Mouse (Mus musculus): ENCODE data around the gene Gm48552.

Gm48552 gene

GRCm38 (mm10) chr10:81362336-81362949 lies 26.4 kb upstream of the Gm48552 start:
- DNase-seq (ENCODE audit: low spot score) = no peak

- DNase-seq (ENCODE audit: low spot score) = no peak
Observed at GRCm38 (mm10) chr10:81363436-81364346, 25.1 kb upstream of the Gm48552 start.

- DNase-seq (ENCODE audit: low spot score) = no peak
Observed at GRCm38 (mm10) chr10:81364666-81365065, 24.1 kb upstream of the Gm48552 start.

- no peak for DNase-seq (ENCODE audit: low spot score)
Observed at GRCm38 (mm10) chr10:81365073-81365472, 23.7 kb upstream of the Gm48552 start.

DNA sequence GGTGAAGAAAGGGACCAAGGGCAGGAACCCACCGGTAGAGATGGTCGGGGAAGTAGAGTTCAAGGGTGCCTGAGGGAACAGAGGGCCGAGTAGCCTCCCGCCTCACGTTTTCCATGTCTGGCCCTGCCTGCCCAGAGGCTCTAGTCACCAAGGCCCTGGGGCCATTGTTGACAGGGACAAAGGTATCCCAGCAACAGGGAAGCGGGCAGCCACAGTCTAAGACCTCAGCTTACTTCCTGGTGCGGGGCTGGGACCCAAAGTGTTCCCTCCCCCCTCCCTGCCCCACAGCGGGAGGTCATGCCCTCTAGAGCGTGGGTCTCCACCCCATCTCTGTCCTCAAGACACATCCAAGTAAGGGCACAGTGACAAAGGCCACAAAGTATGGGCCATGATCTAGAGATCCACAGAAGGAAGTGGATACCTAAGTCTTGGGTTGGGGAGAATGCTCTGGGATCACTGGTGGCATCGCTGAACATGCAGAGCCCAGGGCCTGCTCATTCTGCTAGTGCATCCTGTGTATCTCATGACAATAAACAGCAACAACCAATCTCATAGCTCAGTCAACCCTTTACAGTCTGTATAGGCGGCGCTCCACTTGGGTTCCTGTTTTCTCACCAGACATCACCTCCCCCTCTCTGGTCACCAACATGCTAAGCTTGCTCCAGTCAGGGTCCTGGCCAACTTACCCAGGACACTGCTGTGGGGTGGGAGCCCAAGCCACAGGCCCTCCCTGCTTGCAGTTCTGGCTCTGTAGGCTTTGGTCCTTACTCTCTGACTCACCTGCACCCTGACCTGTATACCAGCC lies 22.9 kb upstream of the Gm48552 start, which contains the start of gene 4930404N11Rik:
4930404N11Rik (minus strand) TSS at position 145 of the 805 bp plus-strand sequence.
- DNase-seq (ENCODE audit: low spot score) = no peak

DNA sequence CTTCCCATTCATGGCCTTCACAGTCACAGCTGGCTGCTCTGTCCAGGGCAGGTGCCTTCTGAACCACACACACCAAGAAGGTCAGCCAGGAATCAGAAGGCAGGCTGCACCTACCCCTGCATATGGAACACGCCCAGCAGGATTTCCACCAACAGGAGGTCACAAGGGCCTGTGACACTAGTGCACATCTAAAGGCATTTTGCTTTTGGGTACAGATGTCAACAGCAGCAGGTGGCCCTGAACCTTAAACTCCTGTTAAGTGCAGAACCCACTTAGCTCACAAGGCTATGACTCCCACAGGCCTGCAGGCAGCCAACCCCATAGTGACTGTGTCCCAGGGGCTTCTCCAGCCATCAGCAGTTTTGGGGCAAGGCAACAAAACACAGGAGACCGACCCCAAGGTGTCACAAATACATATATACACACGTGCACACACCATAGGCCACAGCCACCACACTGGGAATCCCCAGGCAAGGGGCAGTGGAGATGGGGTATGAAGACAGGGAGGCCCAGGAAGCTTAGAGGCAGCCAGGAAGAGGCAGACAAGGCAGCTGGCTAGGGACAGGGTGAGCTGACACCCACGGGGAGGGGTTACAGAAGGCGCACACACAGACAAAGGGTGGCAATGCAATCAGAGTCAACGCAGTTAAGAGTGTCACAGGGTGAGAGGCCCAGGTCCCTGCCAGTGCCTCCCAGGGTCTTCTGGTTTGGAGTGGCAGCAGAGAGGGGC lies 22.2 kb upstream of the Gm48552 start:
- DNase-seq (ENCODE audit: low spot score) = no peak

DNA sequence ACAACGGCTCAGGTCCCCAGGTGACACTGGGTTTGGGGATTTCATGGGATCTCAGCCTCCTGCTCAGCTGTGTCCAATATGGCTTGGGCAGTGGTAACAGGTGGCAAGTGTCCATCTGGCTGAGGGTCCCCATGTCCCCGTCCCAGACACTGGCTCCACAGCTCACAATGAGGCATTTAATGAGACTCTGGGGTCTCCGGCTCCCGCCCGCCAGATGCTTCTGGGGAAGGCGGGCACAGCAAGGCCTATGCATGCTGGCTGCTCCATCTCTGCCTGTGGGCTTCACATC lies 21.7 kb upstream of the Gm48552 start:
- no peak for DNase-seq (ENCODE audit: low spot score)

- no peak for DNase-seq (ENCODE audit: low spot score)
Observed at GRCm38 (mm10) chr10:81375322-81375721, 13.5 kb upstream of the Gm48552 start.

- DNase-seq (ENCODE audit: low spot score) = no peak
Observed at GRCm38 (mm10) chr10:81376561-81377361, 12.0 kb upstream of the Gm48552 start.

GRCm38 (mm10) chr10:81377362-81377664 lies 11.5 kb upstream of the Gm48552 start:
- DNase-seq (ENCODE audit: low spot score) = no peak

DNA sequence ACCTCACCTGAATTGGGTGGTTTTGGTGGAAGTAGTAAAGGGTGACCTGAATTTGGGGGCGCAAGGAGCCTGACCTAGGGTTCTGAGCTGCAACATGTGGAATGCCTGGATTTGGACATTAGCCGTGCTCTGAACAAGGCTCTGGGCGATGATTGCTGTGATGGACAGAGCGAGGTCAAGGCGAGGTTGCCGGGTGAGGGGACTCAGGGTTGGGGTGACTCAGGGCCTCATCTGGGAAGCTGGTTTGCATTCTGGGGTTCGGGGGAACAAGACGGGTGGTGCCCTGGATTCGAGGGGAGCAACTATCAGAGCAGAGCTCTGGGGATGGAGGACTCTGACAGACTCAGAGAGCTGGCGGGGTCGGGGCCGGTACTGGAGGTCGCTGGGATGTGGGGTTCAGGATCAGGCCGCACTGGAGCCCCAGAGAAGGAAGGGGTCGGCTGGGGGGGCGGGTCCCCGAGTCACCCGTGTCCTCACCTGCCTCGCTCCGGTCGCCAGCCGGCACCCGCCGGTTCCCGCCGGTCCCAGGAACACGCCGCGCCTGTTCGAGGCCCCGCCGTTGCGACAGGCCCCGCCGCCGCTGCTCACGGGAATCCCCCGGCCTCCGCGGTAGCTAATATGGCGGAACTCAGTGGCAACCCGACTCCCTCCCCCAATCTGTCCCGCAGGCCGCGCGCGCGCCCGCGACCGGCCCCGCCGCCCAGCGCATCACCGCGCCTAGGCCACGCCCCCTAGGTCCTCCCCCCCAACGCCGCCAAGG lies 10.8 kb upstream of the Gm48552 start, which contains the start of gene Fzr1:
Fzr1 (minus strand) TSS at position 724 of the 760 bp plus-strand sequence.
- DNase-seq (ENCODE audit: low spot score) = no peak

- peak; percentile 100 for DNase-seq (ENCODE audit: low spot score)
Observed at GRCm38 (mm10) chr10:81378553-81379182, 10.1 kb upstream of the Gm48552 start.

- no peak for DNase-seq (ENCODE audit: low spot score)
Observed at GRCm38 (mm10) chr10:81379183-81379553, 9.6 kb upstream of the Gm48552 start.

DNA sequence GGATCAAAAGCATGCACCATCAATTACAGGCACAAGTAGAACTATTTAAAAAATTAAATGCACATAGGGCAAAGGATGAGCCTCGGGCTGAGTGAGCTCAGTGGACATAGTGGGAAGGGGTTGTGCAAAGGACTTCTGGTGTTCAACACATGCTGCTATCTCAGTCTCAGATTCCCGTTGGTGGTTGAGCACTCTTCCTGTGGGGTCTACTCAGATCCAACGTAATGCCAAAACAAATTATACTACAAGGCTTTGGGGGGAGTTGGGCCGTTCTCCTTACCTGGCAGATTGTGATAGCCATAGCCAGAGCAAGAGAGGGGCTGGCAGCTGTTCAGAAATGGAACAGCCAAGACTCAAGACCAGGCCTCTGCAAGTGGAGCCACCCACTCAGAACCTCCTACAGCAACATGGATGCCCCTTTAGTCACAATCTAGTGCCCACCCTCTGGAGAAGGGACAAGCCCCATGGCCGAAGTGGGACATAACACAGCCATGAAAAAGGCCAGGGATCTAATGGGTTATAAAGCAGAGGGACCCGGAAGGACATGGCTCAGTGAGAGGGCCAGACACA lies 8.9 kb upstream of the Gm48552 start:
- DNase-seq (ENCODE audit: low spot score) = no peak

GRCm38 (mm10) chr10:81382039-81382438 lies 6.8 kb upstream of the Gm48552 start:
- DNase-seq (ENCODE audit: low spot score) = no peak

DNA sequence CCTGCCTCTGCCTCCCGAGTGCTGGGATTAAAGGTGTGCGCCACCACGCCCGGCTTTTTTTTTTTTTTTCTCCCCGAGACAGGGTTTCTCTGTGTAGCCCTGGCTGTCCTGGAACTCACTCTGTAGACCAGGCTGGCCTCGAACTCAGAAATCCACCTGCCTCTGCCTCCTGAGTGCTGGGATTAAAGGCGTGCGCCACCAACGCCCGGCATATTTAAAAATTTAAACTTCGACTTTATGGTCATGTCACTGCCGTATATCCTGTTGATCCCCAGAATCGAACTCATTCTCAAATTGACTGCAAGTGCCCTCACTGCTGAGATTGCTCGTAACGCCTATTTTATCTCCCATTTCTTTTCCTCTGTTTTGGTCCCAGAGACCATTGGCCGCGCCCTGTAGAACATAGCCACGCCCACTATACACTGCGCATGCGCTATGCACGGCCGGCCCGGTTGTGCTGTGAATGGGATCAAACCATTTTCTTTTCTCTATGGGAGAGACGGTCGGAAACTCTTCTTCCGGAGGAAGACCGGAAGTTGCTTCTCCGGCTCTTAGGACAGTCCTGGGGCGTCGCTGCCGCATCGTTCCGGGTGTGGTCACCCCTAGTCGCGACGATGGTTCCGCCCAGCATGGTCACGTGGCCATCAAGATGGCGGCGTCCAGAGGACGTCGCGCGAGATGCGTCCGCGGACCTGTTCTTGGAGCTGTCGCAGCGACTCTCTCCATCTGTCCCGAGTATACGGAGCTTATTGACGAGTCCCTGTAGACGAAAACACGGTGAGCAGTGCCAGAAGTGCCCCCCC lies 4.8 kb upstream of the Gm48552 start, which contains the start of the genes Dohh and Gm48551:
Dohh (plus strand) TSS at position 627 of the 803 bp plus-strand sequence.
Gm48551 (plus strand) TSS at position 665 of the 803 bp plus-strand sequence.
- DNase-seq (ENCODE audit: low spot score) = peak; percentile 100

DNA sequence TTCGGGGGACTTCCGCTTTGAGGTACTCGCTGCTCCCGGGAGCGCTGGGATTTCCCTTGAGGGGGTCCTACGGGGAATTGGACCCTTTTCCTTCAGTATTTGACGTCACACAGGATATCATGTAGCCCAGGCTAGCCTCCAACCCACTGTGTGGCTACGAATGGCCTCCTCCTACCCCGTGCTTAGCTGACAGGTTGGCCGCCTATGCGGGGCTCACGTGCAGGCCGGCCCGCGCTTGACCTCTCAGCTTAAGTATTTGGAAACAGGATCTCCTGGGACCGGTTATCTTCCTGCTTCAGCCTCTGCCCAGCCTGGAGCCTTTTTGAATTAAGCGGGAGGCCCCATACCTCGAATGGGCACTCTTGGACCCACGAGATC lies 4.2 kb upstream of the Gm48552 start:
- no peak for DNase-seq (ENCODE audit: low spot score)

- no peak for DNase-seq (ENCODE audit: low spot score)
Observed at GRCm38 (mm10) chr10:81385603-81386306, 3.0 kb upstream of the Gm48552 start.
